In genomic region chr1:193513929-193514710, GRCm38 (mm10) we compare ENCODE assay signal across 9 mouse cellular contexts.
DNase-seq lines count a peak whose midpoint lies in the region; ATAC-seq and TF ChIP-seq lines count a peak whose summit lies in the region.
"Had no signal": no experiment of that assay in that cellular context is flagged by ENCODE, and none has a peak within 500 bp of the region (broad histone marks: within the 10 kb centered on the region; RNA-seq: fewer than 3 reads in every experiment).

No protein-coding gene starts in this region.

- H3K9ac ChIP-seq in liver, postnatal 0 days (replicated peaks) = no peak overlapping the region
- H3K9ac ChIP-seq: midbrain, embryonic 12.5 days had no signal

- H3K4me3 ChIP-seq in liver, postnatal 0 days (ENCODE audit: low read depth, low read length) = no peak overlapping the region
- H3K4me3 ChIP-seq: midbrain, embryonic 12.5 days had no signal

- H3K27ac ChIP-seq in liver, postnatal 0 days (ENCODE audit: low read depth) = no peak overlapping the region
- H3K27ac ChIP-seq: midbrain, embryonic 12.5 days had no signal

- no peaks in the 10 kb centered on the region for H3K27me3 ChIP-seq in liver, postnatal 0 days (ENCODE audit: insufficient read depth, low read length)

- peak; percentile 15; the same call in 1 of the 2 replicates for TF ChIP-seq CTCF in liver, postnatal 0 days (IDR thresholded peaks at IDR 0.05; ENCODE audit: low read depth)

- no peak for TF ChIP-seq EP300 in liver, postnatal 0 days (IDR thresholded peaks at IDR 0.05; ENCODE audit: low read depth)

- DNase-seq in CD4-positive, CD25-positive, alpha-beta regulatory T cell, adult 2 months (ENCODE audit: low read depth, low spot score) = peak; percentile 1
- DNase-seq in urinary bladder, adult 18-20 months (ENCODE audit: low spot score in 2 of 2) = peak; percentile 56 to 68
- no peak for DNase-seq in urinary bladder, postnatal 10 days (ENCODE audit: low spot score)
- DNase-seq in liver, postnatal 0 days = peak; percentile 29
- DNase-seq in yolk sac, embryonic 10.5 days (ENCODE audit: low spot score) = peak; percentile 51
- DNase-seq in left cerebral cortex, adult 18-20 months (ENCODE audit: low spot score in 2 of 2) = no peak

- WGBS in liver, postnatal 0 days (ENCODE audit: insufficient replicate concordance) = 31% methylated on average over 9 of the region's 9 CpGs

- no peaks in the 10 kb centered on the region for H3K9me3 ChIP-seq in liver, postnatal 0 days (ENCODE audit: low read length)
- H3K9me3 ChIP-seq: midbrain, embryonic 12.5 days had no signal

- no peak for ATAC-seq in CD4-positive, CD25-positive, alpha-beta regulatory T cell, adult 4 months
- ATAC-seq in liver, postnatal 0 days = peak; percentile 16; the same call in 1 of the 2 replicates
- ATAC-seq in cerebellum, adult (ENCODE audit: insufficient number of reproducible peaks, low FRiP score, low TSS enrichment) = no peak

- H3K36me3 ChIP-seq in liver, postnatal 0 days (replicated peaks; ENCODE audit: insufficient read depth, low read length) = no peaks in the 10 kb centered on the region
- H3K36me3 ChIP-seq: midbrain, embryonic 12.5 days had no signal

- no peak overlapping the region for H3K4me2 ChIP-seq in liver, postnatal 0 days (ENCODE audit: low read depth, low read length)
- H3K4me2 ChIP-seq: midbrain, embryonic 12.5 days had no signal

- no peaks in the 10 kb centered on the region for H3K4me1 ChIP-seq in liver, postnatal 0 days (ENCODE audit: insufficient read depth)

Comparison
In these comparisons a context has a peak if more than half of its experiments do, and no peak if none do; other contexts are left out.
1. DNase-seq: peak in CD4-positive, CD25-positive, alpha-beta regulatory T cell, adult 2 months (single experiment), urinary bladder, adult 18-20 months (2 of 2), liver, postnatal 0 days (single experiment) and yolk sac, embryonic 10.5 days (single experiment); none in urinary bladder, postnatal 10 days (single experiment) and left cerebral cortex, adult 18-20 months (0 of 2).